Mouse (Mus musculus) CH12.LX (cell line): ENCODE results near the gene Fpr2. TPM values are rescaled to one million over a fixed set of nuclear protein-coding genes. Genes with fewer than 3 reads are reported as not detected.

Source experiments
- DNase-seq: peaks from one replicate; pipeline ENCODE4 v3.0.0-alpha.2; 2013; ENCODE audit errors: extremely low read depth
- H3K27ac ChIP-seq: 2 replicates; pipeline ENCODE4 v1.5.1; 2012; ENCODE audit warnings: low read depth, mild to moderate bottlenecking, control low read depth, moderate library complexity; ENCODE audit not compliant: insufficient read depth
- H3K27me3 ChIP-seq: replicated peaks from 2 replicates; pipeline ENCODE3; 2012; ENCODE audit warnings: inconsistent platforms
- H3K36me3 ChIP-seq, 2 experiments: replicated peaks in 1 of 2; 2 replicates each; pipeline versions ENCODE3 to v1.6.1; 2012; ENCODE audit warnings: inconsistent platforms in 1 of 2, low read length in 1 of 2, mild to moderate bottlenecking in 1 of 2, mixed read lengths in 1 of 2, moderate library complexity in 1 of 2; ENCODE audit not compliant: control insufficient read depth in 1 of 2, insufficient read depth in 1 of 2
- H3K4me1 ChIP-seq, 2 experiments: 2 replicates each; pipeline ENCODE4 v1.6.1; 2012; ENCODE audit warnings: inconsistent platforms in 1 of 2, moderate library complexity in 1 of 2; ENCODE audit not compliant: insufficient read depth in 2 of 2, control insufficient read depth in 1 of 2
- H3K4me2 ChIP-seq: 2 replicates; pipeline ENCODE4 v1.6.1; 2012; ENCODE audit warnings: low read depth, mild to moderate bottlenecking, control low read depth; ENCODE audit not compliant: poor library complexity, insufficient read depth, severe bottlenecking
- H3K4me3 ChIP-seq, 3 experiments: fragments of 150-350 bp in 1 of 3; sonication (generic) in 1 of 3; replicated peaks in 1 of 3; 2 replicates each; pipeline versions ENCODE3 to v1.5.1; 2011 to 2012; ENCODE audit warnings: low read depth in 2 of 3, low read length in 2 of 3, mild to moderate bottlenecking in 2 of 3, moderate library complexity in 2 of 3, control low read depth in 1 of 3, improper control_type of control experiment in 1 of 3, inconsistent platforms in 1 of 3, mixed read lengths in 1 of 3; ENCODE audit not compliant: poor library complexity in 1 of 3
- H3K79me2 ChIP-seq: replicated peaks from 2 replicates; pipeline ENCODE4 v1.6.1; 2012; ENCODE audit warnings: mild to moderate bottlenecking, moderate library complexity; ENCODE audit not compliant: control insufficient read depth, poor library complexity, insufficient read depth, severe bottlenecking; ENCODE audit errors: extremely low read depth
- H3K9ac ChIP-seq: 2 replicates; pipeline ENCODE4 v1.6.1; 2012; ENCODE audit warnings: low read depth, mild to moderate bottlenecking, control low read depth, moderate library complexity; ENCODE audit not compliant: insufficient read depth
- H3K9me3 ChIP-seq: replicated peaks from 2 replicates; pipeline ENCODE3; 2012; ENCODE audit warnings: low read length, inconsistent platforms, mixed read lengths
- BHLHE40 ChIP-seq: IDR thresholded peaks from 2 replicates; pipeline ENCODE4 v1.6.1; 2011; ENCODE audit warnings: mild to moderate bottlenecking, low read depth, low read length, improper control_type of control experiment
- ELF1 ChIP-seq: IDR thresholded peaks from 2 replicates; pipeline ENCODE4 v1.6.1; 2014; ENCODE audit warnings: low read depth, mild to moderate bottlenecking, inconsistent platforms, low read length, improper control_type of control experiment
- EP300 ChIP-seq: IDR thresholded peaks from 2 replicates; pipeline ENCODE4 v1.6.1; 2011; ENCODE audit warnings: low read length, improper control_type of control experiment
- ETS1 ChIP-seq: conservative IDR thresholded peaks from 2 replicates; pipeline ENCODE4 v1.6.1; 2012; ENCODE audit warnings: low read depth, mild to moderate bottlenecking, inconsistent platforms, low read length, improper control_type of control experiment, moderate library complexity
- JUN ChIP-seq: IDR thresholded peaks from 2 replicates; pipeline ENCODE4 v1.6.1; 2011; ENCODE audit warnings: low read depth, mild to moderate bottlenecking, low read length, improper control_type of control experiment, moderate library complexity; ENCODE audit not compliant: insufficient read depth
- MXI1 ChIP-seq: IDR thresholded peaks from 2 replicates; pipeline ENCODE4 v1.6.1; 2011; ENCODE audit warnings: mild to moderate bottlenecking, low read depth, low read length, improper control_type of control experiment
- NRF1 ChIP-seq: IDR thresholded peaks from 2 replicates; pipeline ENCODE4 v1.6.1; 2014; ENCODE audit warnings: low read depth, mild to moderate bottlenecking, inconsistent platforms, low read length, improper control_type of control experiment, moderate library complexity
- PAX5 ChIP-seq: IDR thresholded peaks from 2 replicates; pipeline ENCODE4 v1.6.1; 2012; ENCODE audit warnings: low read length, inconsistent platforms, mixed read lengths
- POLR2A ChIP-seq: IDR thresholded peaks from 2 replicates; pipeline ENCODE4 v1.6.1; 2011; ENCODE audit warnings: low read depth, mild to moderate bottlenecking, improper control_type of control experiment, low read length
- RAD21 ChIP-seq: IDR thresholded peaks from 2 replicates; pipeline ENCODE4 v1.6.1; 2011; ENCODE audit warnings: low read depth, mild to moderate bottlenecking, low read length, improper control_type of control experiment, moderate library complexity
- SMC3 ChIP-seq: IDR thresholded peaks from 2 replicates; pipeline ENCODE4 v1.6.1; 2011; ENCODE audit warnings: low read depth, low read length, improper control_type of control experiment
- TBP ChIP-seq: conservative IDR thresholded peaks from 2 replicates; pipeline ENCODE4 v1.6.1; 2011; ENCODE audit warnings: low read depth, low read length, improper control_type of control experiment
- USF2 ChIP-seq: conservative IDR thresholded peaks from 2 replicates; pipeline ENCODE4 v1.6.1; 2011; ENCODE audit warnings: low read depth, low read length, improper control_type of control experiment
- ZC3H11A ChIP-seq: IDR thresholded peaks from 2 replicates; pipeline ENCODE4 v1.6.1; 2012; ENCODE audit warnings: low read depth, mild to moderate bottlenecking, inconsistent platforms, low read length, improper control_type of control experiment
- ZMIZ1 ChIP-seq: IDR thresholded peaks from 2 replicates; pipeline ENCODE4 v1.6.1; 2012; ENCODE audit warnings: low read depth, mild to moderate bottlenecking, inconsistent platforms, low read length, improper control_type of control experiment
- dilution Hi-C: fragments of 300-500 bp; cut with MboI; formaldehyde crosslinking; loops from 2 replicates; pipeline ENCODE4 v1.14.3; 2020; ENCODE audit warnings: low sequenced_read_pairs; ENCODE audit not compliant: extremely low pct_unique_long_range_greater_than_20kb, extremely low pct_ligation_motif_present
- in situ Hi-C: fragments of 300-500 bp; cut with MboI; formaldehyde crosslinking; loops from 3 replicates; pipeline ENCODE4 v1.14.3; 2019; ENCODE audit warnings: low sequenced_read_pairs, low pct_ligation_motif_present, low pct_unique_long_range_greater_than_20kb, mixed read lengths
- polyA plus RNA-seq: library from polyadenylated mRNA; unstranded; fragments of >175 nt; gene quantifications from 2 replicates; pipeline ENCODE4 v1.2.1, GENCODE M21; 2012; ENCODE audit warnings: low read depth; ENCODE audit not compliant: insufficient read length
- total RNA-seq, 2 experiments: library from RNA; depleted of rRNA; stranded (reverse); fragments of 300-350 nt in 1 of 2; fragments of >200 nt in 1 of 2; gene quantifications; 2 replicates each; pipeline ENCODE4 v1.2.3; 2012 to 2014

Gene Fpr2
- total and polyA plus RNA-seq, 3 experiments: not detected

DNA sequence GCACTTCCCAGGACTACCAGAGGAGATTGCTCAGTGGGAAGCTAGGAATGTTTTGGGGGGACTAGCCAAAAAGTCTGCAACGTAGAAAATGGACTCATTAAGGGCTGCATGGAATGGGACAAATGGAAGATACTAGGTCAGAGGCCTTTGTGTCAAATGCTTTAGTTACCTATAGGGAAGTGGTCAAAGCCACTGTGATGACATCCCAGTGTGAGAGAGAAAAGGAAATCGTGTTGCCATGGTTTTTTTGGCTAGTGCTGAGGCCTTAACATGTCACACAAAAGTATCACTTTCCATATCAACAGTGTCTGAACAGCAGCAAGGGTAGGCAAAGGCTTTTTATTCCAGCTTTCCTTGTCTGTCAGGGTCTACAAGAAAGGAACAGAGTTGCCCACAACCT lies 22.5 kb upstream of the Fpr2 start:
- Histone ChIP-seq H3K4me1 (peaks cover 0 to 7% of the 10 kb centered on the region in 2 experiments; a peak in 1 of 4 replicates), H3K9ac (no peak overlapping the region), H3K9me3 (no peaks in the 10 kb centered on the region), H3K4me2 (no peak overlapping the region), H3K36me3 (no peaks in the 10 kb centered on the region), H3K27ac (no peak overlapping the region), H3K79me2 (no peaks in the 10 kb centered on the region), H3K27me3 (no peaks in the 10 kb centered on the region), H3K4me3 (no peak overlapping the region)
- TF ChIP-seq TBP (no peak), MXI1 (no peak), RAD21 (no peak), SMC3 (no peak), ZMIZ1 (no peak)
- dilution Hi-C loops (no loop called here), in situ Hi-C loops (no loop called here)
- DNase-seq: peak; percentile 6

- H3K79me2 ChIP-seq: no peaks in the 10 kb centered on the region
- no peaks in the 10 kb centered on the region for H3K9me3 ChIP-seq
- no peaks in the 10 kb centered on the region for H3K36me3 ChIP-seq
- H3K9ac ChIP-seq: no peak overlapping the region
- no peak overlapping the region for H3K27ac ChIP-seq
- in situ Hi-C loops: no loop called here
- no peak for DNase-seq
- peaks cover 0 to 7% of the 10 kb centered on the region in 2 experiments; a peak in 1 of 4 replicates for H3K4me1 ChIP-seq
- TF ChIP-seq POLR2A (no peak), ELF1 (no peak), BHLHE40 (no peak), ZMIZ1 (no peak), USF2 (no peak), NRF1 (no peak), MXI1 (no peak), JUN (no peak), EP300 (no peak), ETS1 (no peak), PAX5 (no peak), ZC3H11A (no peak)
- TF ChIP-seq, all 38 proteins: peak for 0
- H3K4me3 ChIP-seq: no peak overlapping the region
- H3K4me2 ChIP-seq: no peak overlapping the region
- no peaks in the 10 kb centered on the region for H3K27me3 ChIP-seq
- dilution Hi-C loops: no loop called here
Measured at GRCm38 (mm10) chr17:17866801-17867469, 20.7 kb upstream of the Fpr2 start.
